Mouse (Mus musculus) kidney, postnatal 14 days (tissue): ENCODE measurements around the gene Fbln7.

Experiments used
- DNase-seq: peaks from one replicate; pipeline ENCODE4 v3.0.0; 2022; ENCODE audit warnings: mixed read lengths

Fbln7 gene

GRCm38 (mm10) chr2:128875526-128875925 lies 12.7 kb downstream of the Fbln7 start:
- DNase-seq = no peak

- DNase-seq = no peak
Measured at GRCm38 (mm10) chr2:128881236-128881635, 18.5 kb downstream of the Fbln7 start.

GRCm38 (mm10) chr2:128885225-128885811 lies 22.5 kb downstream of the Fbln7 start:
- no peak for DNase-seq

GRCm38 (mm10) chr2:128887866-128888550 lies 25.2 kb downstream of the Fbln7 start:
- DNase-seq = peak; percentile 37

DNA sequence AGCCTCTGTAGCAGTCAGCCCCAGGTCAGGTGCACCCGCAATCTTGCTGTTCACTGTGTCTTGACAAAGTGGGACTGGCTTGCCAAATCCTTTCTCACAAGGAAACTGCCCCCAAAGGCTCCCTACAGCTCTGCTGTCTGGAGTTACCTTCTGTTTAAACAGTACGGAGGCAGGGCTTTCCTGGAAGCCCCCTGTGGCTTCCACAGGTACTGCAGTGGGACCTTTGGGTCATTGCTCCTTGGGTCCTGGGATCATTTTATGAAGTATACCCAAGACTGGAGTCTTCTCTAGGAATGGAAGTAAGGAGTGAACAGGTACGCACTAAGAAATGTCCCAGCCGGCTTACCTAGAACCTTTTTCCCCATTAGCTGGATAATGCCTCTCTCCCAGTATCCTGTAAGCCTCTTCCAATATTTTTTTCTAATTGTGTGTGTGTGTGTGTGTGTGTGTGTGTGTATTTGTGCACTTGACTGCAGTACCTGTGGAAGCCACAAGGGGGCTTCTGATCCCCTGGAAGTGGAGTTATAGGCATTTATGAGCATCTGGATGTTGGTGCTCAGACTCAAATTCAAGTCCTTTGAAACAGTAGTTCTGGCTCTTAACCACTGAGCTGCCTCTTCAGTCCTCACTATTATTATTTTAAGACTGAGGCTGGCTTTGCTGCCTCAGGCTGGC lies 28.0 kb downstream of the Fbln7 start:
- DNase-seq = no peak

DNA sequence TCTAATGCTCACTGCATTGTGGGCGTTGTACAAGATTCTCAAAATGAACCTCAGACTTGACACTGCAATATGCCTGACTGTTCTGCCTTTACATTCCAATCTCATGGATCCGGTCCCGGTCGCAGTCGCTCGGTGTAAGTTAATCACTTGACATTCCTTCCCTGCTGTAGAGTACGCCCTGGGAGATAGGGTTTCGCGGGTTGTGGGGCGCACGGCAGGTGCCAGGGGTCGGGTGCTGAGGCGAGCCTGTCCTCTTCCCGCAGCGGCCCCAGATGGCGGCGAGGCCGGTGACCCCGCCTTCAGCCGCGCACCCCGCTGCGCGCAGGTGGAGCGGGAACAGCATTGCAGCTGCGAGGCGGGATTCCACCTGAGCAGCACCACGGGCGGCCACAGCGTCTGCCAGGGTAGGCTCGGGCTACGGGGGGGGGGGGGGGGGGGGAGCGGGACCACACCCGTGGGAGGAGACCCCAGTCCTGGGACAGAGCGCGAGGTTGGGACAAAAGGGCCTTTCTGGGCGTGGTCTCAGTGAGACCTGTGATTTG lies 29.5 kb downstream of the Fbln7 start:
- DNase-seq = peak; percentile 19

- no peak for DNase-seq
Measured at GRCm38 (mm10) chr2:128902843-128903242, 40.1 kb downstream of the Fbln7 start.

GRCm38 (mm10) chr2:128903661-128904060 lies 40.9 kb downstream of the Fbln7 start:
- DNase-seq = no peak

DNA sequence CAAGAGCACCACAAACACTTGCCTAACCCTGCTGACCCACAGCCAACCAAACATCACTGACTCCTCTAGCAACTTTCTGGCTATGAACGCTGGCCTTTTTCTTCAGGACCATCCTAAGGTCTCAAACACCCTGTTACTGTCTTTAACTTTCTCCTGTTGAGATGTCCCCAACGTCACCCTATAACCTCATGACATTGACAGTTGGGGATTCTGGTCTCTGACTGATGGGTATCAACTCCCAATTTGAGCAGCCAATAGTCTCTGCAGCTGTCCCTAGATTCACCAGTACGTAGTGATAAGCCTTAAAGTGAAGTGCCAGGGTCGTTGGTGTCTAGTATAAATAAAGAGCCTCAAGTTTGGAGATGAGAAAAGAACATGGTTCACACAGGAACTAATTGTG lies 52.2 kb downstream of the Fbln7 start:
- DNase-seq = no peak

GRCm38 (mm10) chr2:128916528-128916927 lies 53.7 kb downstream of the Fbln7 start:
- no peak for DNase-seq

DNA sequence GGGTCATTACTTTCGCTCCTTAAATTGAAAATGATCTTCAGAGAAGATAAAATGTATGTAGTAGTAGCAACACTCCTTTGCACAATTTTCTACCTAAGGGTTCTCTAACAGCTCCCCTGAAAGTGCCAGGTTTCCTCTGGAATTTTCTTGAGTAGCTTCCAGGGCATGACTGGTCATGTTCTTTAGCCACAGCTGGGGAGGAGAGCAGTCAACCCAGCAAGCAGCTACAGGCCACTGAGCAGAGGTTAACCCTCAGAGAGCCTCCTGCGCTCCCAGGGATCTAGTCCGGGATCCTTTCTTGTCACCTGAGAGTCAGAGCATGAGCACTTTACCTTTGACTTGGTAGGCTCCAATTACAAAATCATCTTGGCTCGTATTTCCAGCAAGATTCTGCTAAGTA lies 62.0 kb downstream of the Fbln7 start:
- no peak for DNase-seq

- no peak for DNase-seq
Measured at GRCm38 (mm10) chr2:128928446-128928845, 65.7 kb downstream of the Fbln7 start.

DNA sequence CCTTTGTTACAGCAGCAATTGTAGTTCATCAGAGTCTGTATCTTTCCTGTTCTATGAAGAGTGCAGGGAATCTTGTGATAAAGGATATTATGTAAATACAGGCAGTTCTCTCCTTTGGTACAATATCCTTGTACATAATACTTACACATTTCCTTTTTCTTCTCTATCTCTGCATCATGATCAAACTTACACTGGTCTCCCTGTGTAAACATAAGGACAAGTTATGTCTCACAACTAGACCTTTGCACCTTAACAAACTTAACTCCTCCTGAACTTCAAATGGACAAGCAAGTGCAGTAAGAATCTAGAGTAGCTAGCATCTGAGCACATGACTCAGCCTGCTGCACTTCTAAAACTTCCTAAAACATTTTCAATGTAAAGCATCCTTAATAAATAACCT lies 67.9 kb downstream of the Fbln7 start:
- no peak for DNase-seq

- no peak for DNase-seq
Measured at GRCm38 (mm10) chr2:128936256-128936655, 73.5 kb downstream of the Fbln7 start.

GRCm38 (mm10) chr2:128943538-128944528 lies 81.1 kb downstream of the Fbln7 start, which contains the start of gene Zc3h8:
Gene Zc3h8, minus strand, starts transcription at chr2:128944077.
- DNase-seq = peak; percentile 98
